Mouse (Mus musculus): ENCODE measurements around the gene Hap1.
"Not testable (repeated sequence)": the region's sequence is repeated elsewhere in the genome, so short reads cannot be mapped to it uniquely, and the experiment has no call there.

The Hap1 gene

DNA sequence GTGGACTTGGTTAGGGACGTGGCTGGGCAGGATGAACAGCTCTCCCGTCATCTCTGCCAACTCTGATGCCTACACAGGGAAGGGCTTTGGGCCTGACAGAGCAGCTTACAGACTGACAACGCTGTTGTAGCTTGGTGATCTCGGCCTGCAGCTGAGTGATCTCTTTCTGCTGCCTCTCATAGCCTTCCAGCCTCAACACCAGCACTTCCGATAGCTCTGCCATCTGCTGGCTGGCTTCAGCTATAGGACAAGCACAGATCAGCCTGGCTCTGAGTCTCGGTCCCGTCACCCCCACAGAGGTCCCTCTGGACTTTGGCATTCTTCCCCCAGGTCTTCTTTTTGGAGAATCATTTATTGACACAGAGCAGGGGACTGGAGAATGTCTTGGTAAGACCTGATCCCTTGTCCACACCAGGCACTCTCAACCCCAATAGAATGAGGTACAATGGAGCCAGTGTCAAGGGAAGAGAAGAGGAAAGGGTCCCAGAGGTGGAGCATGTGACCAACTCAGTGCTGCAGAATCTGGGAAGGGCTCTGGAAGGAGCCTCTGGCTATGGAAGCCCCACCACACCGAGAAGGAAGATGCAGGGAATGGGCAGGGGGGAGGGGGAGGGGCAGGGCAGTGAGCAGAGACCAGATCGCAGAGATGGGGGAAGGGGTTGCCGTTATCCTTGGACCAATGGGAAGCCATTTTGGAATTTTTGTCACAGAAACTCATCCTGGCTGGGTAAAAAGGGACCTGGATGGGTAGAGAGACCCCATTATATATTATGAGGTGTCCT lies 3.7 kb downstream of the Hap1 start:
- peak; percentile 40 to 47 for DNase-seq

DNA sequence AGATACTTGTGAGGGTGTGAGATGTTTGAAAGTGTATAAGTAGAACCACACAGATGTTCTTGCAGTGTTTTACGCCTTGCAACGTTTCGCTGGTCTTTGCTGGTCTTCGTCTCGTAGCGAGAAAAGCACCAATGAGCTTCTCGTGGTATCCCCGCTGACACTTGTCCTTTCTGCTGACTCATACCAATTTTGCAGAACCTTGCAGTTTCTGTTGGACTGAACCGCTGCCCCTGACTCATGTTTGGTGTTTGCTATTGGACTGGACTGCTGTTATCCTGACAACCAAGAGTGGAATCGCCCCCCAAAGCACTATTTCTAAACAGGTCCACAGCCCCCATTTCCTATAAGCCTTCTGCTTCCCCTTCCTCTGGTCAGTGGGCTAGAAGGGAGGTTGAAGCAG lies 11.7 kb downstream of the Hap1 start:
- no peak for DNase-seq

DNA sequence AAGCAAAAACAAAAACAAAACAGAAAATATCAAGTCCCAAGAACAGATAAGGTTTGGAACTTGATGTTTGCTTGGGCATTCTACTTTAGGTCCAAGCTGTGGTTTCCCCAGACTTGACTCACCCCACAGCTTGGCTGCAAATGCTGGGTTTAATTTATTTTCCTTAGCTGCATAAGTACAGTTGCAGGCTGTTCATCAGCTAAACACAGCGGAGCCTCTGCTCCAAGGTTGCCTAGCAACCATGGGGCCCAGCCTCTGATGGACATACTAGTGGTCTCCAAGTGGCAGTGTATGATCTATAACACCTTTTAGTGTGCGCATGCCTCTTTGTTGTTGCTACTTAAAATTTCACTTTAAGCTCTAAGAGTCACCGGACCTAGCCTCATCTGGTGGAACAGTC lies 20.2 kb downstream of the Hap1 start:
- no peak for DNase-seq

DNA sequence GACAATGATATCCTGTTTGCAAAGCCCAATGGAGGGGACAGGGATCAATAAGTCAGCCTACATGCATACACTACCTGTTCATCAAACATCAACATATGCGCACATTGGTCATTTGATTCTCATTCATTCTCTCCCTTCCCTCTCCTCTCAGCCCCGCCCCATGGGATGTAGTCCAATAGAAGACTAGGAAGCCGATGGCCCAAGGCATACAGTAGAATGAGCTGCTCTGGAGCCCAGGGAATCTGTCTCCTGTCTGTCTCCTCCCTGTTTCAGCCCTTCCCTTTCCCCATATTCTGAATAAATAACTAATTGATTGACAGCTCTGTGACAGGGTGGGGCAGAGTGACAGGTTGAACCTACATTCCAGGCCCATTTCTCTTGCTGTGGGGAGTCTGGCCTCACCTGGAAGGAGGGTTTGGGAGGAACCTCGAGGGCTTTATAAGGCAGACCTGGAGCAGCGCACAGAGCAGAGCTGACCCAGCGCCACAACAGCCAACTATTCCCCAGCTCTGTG lies 21.9 kb downstream of the Hap1 start, which contains the start of gene Gast:
Gast (plus strand) TSS at position 464 of the 514 bp plus-strand sequence.
- DNase-seq: no peak

DNA sequence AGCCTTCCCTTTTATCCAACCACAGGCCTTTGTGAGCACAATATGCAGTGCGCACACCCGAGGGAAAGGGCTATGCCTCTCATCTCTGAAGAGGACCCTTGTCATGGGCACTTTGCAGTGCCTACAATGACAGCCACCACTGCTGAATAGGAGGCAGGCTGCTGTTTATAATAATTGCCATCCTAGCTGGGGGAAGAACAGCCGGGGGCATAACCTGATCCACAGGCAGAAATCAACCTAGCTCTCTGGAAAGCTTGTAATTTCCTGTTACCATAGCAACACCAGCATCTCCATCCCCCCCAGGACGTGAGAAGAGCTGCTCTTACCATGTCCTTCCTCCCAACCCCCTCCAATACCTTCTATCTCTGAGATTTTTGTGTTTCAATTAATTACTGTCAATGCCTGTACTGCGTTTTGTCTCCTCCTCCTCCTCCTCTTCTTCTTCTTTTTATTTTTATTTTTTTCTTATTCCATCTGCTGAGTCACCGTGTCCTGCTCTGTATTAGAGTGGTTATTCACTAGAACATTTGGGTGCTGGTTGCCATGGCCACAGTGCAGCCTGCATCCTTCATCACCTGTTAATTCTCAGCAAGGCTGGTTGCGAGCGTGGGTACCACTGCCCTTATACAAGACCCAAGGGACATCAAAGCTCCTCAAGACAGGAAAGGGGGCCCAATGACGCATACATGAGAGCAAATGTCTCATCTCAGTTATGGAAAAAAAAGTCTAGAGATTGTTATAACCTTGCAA lies 23.0 kb downstream of the Hap1 start:
- DNase-seq: no peak

DNA sequence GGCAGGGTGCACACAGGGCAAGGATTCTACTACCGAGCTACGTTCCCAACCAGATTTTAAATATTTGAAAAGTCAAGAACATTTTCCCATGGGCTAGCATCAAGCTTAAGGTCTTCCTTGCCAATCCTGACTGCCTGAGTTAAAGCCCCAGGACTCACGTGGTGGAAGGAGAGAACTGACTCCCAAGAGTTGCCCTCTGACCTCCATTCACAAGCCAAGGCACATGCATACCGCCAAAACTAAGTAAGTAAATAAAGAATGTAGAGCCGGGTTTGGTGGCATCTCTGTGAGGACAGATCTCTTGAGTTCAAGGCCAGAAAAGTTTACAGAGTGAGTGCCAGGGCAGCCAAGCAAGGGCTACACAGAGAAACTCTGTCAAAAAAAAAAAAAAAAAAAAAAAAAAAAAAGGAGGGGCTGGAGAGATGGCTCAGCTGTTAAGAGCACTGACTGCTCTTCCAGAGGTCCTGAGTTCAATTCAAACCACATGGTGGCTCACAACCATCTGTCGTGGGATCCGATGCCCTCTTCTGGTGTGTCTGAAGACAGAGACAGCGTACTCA lies 25.0 kb downstream of the Hap1 start:
- DNase-seq: not testable (repeated sequence)

DNA sequence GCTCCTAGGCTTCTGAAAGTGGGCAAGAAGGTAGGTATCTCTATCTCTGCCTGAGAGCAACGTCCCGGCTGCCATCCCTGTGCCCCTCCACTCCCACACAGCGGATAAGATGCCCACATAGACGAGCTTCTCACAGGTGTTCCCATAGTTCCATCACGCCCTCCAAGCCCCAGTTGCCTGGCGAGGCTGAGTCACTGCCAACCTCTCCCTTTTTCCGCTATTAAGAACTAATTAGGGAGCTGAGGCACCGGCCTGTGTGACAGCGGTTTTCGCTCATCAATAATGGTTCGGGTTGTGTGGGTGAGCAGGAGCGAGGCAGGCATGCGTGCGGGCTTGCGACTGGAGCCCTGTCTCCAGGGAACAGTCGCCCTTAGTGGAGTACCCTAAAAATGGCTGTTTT lies 25.7 kb downstream of the Hap1 start:
- no peak for DNase-seq

DNA sequence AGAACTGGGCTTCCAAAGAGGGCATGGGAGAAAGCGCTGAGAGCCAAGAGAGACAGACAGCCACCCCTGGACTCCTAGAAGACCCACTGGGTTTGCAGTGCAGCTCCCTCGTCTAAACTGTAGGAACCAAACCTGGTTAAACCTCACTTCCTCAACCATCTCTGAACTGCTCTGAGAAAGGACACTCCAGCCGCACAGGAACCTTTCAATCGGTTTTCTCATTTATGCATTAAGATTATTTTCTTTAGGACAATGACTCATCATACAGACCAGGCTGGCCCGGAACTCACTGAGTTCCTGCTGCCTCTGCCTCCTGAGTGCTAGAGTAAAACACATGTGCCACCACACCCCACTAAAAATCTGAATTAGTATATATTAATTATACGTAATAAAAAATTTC lies 28.2 kb downstream of the Hap1 start:
- DNase-seq: no peak

DNA sequence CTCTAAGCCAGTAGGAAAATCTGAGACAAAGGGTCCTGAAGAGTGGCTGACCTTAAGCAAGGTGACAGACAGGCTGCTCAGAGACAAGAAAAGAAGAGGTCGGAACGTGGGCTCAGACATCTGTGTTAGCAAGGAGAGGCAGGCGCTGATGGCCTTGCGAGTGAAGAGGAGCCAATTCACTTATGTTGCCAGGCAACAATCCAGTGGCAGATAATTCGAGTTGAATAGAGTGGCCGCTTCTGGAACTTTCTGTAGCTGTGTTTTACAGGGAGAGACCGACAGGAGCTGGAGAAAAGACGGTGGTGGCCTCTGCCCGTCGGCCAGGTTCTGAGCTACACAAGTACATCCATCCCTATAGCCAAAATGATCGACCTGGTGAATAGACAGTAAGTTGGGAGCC lies 28.6 kb downstream of the Hap1 start:
- no peak for DNase-seq

DNA sequence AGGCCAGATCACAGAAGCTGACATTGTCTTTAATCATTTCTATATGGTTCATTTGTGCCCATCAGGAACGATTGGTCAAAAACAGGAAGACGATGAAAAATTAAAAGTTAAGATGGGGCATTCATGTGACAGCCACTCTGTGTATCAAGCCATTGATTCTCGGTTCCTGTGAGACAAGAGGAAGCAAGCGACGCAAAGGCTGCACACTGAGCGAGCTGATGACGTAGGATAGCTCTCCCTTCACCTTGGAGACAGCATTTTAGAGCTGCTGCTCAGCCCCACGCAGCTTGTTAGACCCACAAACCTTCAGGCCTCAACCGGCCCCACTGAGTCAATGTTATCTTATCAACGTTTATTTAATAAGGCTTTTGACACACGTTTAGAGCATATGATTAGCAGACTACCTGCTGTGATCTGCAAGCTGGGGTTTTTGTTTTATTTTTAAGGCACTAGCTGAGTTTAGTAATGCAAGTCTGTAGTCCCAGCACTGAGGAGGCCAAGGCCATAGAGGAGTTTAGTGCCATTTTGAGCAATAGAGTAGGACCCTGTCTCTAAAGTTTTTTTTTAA lies 30.8 kb downstream of the Hap1 start:
- no peak for DNase-seq

DNA sequence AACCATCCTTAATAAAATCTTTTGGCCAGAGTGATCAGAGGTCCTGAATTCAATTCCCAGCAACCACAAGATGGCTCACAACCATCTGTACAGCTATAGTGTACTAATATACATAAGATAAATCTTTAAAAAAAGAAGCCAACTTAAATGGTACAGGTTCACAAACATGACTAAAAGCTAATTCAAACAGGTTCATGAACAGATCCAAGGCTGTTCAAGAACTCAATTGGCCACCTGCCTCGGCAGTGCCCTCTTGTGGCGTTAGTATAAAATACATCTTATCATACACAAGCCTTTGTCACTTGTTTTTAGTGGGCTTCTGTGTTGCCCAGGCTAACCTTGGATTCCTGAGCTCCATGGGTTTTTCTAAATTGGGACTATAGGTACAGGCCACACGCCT lies 32.4 kb downstream of the Hap1 start:
- DNase-seq: peak; percentile 40 to 58

DNA sequence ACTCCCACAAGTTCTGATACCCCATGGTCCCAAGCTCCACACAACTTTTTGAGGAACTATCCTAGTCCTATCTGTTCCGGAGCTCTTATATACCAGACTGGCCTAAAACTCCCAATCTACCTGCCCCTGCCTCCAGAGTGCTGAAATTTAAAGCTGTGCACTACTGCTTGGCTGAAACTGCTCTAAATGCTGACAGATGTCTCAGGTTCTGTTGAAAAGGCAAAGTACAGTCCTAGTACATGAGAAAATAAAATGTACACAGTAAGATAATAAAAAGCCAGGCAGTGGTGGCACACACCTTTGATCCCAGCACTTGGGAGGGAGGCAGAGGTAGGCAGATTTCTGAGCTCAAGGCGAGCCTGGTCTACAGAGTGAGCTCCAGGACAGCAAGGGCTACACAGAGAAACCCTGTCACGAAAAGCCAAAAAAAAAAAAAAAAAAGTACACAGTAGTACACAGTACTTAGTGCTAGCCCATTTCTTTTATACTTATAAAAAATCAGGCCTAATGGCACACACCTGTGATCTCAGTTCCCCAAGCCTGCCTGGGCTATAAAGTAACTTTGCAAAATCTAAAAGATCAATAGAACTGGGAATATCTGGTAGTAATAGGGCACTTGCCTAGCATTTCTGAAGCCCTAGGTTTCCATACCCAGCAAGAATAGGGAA lies 33.2 kb downstream of the Hap1 start:
- no peak for DNase-seq

DNA sequence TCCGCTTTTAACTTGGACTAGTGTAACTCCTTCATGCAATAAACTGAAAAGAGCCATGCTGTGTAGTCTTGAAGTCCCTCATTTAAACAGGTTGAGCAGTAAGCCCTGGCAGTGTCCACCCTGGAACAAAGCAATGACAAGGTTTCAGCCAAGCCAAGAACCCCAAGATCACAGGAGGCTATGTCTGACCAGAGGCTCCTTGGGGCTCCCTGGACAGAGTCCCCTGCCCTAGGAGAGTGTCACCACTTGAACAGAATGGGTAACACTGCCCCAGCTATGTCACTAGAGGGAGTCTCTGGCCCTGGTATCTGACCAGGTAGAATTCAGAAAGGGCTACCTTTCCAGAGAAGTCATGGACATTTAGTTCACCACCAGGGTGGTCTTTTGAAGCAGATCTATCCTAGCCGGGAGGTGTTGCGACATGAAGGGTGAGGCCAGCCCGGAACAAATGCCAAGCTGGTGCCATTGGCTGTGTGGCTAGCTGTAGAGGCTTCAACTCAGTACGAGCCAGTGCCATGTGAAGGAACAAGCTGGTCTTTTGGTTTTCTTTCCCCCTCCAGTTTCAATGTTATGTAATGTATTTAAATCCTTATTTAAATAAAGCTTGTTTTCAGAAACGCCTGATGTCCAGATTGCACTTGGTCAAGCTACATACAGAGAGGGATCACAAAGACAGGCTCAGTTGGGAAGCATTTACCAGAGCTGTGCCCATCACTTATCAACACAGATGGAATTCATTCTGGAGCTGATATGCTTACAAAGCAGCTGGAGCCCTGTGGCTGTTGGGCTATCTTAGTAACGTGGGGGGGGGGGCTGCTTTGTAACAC lies 34.2 kb downstream of the Hap1 start:
- DNase-seq: not testable (repeated sequence)

DNA sequence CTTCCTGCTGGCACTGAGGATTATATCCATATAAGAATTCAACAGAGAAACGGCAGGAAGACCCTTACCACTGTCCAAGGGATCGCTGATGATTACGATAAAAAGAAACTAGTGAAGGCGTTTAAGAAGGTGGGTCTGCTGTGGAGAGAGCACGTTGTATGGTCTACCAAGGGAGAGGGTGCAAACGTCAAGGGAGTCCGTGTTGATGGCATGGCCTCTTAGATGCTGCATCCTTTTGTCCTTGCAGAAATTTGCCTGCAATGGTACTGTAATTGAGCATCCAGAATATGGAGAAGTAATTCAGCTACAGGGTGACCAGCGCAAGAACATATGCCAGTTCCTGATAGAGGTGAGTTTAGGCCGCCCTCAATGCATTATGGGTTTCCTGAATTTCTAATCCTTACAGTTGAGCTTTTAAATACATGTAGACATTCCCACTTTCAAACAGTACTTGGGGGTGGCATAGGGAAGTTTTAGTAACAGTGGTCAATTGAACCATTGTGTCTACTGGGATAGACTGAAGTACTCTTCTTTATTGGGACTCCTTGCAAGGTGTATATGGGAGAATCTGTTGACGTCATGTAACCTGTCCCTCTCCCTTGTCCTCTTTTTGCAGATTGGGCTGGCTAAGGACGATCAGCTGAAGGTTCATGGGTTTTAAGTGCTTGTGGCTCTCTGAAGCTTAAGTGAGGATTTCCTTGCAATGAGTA lies 35.1 kb downstream of the Hap1 start:
- DNase-seq: not testable (repeated sequence)

DNA sequence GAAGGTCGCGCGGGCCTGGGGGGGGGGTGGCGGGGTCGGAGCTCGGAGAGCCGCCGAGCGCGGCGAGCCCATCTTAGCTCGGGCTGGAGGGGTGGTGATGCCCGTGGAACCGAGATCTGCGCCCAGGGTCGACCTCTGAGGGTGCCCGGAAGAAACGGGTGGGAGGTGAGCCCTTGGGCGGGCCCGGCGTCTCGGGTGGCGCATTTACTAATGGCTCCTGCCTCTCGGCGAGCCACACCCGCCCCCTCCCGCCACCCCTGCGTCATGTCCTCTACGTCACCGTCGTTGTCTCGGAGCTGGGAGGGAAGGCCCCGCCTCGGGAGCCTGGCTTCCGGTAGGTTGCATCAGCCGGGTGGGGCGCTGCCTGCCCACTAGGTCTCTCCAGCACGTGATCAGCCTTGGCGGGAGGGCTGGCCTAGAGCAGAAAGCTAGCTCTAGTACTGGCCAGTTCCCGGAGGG lies 35.7 kb downstream of the Hap1 start:
- DNase-seq: peak; percentile 91 to 96

DNA sequence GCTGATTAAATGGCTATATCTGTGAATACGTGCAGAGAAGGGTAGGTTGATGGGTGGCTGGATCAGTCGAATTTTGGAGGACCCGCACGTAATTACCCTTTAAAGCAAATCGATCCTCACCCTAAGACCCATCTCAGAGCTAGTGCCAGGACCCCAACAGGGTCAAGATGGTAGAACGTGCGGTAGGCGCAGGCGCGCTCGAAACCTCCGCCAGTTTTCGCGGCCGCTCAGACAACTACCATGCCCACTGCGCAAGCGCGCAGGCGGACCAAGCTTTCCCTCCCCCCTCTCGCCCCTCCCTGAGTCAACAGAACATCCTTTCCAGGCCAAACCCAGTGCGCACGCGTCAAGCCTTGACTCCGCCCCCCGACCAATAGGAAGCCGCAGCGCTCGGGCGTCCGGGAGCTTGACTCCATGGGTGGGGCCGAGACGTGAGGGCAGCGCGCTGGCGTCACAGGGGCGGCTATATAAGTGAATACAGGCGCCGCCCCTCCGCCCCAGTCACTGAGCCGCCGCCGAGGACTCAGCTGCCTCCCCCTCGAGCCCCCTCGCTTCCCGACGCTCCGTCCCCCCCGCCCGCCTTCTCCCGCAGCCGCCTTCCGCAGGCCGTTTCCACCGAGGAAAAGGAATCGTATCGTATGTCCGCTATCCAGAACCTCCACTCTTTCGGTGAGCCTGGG lies 36.3 kb downstream of the Hap1 start, which contains the start of gene Eif1:
Eif1 (plus strand) TSS at position 394 of the 680 bp plus-strand sequence.
- DNase-seq: peak; percentile 100

DNA sequence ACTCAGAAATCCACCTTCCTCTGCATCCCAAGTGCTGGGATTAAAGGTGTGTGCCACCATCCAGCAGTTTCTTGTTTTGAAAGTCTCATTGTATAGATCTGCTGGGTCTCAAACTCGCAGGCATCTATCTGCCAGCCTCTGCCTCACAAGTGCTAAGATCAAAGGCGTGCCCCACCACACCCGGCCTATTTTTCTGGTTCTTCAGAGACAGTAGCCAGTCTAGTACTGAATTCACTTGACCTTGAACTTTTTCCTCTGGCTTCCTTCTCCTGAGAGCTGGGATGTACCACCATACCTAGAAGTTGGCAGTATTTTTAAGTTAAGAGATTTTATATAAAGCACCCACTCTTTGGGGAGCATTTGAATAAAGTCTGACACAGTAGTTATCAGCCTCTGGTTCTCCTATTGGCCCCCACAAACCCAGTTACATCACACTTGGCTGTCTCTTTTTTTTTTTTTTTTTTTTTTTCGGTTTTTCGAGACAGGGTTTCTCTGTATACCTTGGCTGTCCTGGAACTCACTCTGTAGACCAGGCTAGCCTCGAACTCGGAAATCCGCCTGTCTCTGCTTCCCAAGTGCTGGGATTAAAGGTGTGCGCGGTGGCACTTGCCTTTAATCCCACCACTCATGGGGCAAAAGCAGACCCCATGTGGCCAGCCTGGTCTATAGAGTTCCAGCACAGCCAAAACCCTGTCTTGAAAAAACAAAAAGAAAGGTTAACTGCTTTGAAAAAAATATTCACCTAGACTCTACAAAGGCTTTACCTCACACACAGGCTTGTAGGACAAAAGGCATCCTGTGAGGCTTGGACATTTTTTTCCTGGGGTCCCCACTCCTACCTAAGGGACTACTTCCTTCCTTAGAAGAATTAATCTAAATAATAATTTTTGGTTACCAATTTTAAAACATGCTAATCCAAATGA lies 37.1 kb downstream of the Hap1 start:
- peak; percentile 18 to 24 for DNase-seq

DNA sequence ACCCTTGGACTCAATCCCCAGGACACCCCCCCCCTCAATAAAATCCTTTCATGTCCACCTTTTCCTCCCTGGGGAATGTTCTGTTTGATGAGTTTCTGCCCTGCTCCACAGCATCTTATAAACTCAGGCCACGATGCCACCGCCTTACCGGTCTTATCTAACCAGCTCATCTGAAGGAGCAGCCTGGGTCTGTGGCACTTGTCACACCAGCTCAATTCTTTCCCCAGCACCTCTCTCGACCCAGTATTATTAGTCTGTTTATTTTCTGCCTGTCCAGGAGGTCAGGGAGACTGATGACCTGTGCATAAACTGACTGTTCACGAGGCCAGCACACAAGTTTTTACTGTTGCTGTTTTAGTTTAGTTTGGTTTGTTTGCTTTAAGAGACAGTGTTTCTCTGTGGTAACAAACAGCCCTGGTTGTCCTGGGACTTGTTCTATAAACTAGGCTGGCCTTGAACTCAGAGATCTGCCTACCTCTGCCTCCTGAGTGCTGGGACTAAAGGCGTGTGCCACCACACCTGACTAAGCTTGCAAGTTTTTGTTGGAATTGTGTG lies 38.0 kb downstream of the Hap1 start:
- no peak for DNase-seq

DNA sequence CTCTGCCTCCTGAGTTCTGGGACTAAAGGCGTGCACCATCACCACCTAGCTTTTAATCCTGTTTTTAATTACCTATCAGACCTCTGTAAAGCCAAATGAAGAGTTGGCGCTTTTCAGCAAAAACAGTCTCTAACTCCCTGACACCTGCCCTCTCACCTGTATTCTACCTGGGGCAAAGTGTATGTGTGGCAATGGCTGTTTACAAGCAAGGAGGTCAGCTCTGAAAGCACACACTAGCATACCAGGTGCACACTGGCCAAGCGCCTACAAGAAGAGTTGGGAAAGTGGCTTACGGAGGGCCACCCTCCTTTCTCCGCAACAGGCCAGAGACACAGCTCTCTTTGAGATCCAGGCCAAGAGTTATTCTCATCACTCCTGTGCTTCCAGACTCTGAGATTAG lies 40.5 kb downstream of the Hap1 start:
- DNase-seq: no peak
